Mouse (Mus musculus) liver, embryonic 12.5 days (tissue): ENCODE data around the gene Tbc1d8b. TPM values are rescaled to one million over a fixed set of nuclear protein-coding genes. Genes with fewer than 3 reads are reported as not detected.

Source experiments
- ATAC-seq: fragments of 200-750 bp; cut with Nextera tagmentation; 2 replicates; pipeline ENCODE4 v1.8.0; 2017; ENCODE audit warnings: moderate number of reproducible peaks, mild to moderate bottlenecking, moderate library complexity
- H3K27ac ChIP-seq: fragments of 300-500 bp; sonication (generic); 2 replicates; pipeline ENCODE4 v1.5.1; 2016; ENCODE audit warnings: mild to moderate bottlenecking
- H3K27me3 ChIP-seq: fragments of 300-500 bp; sonication (generic); replicated peaks from 2 replicates; pipeline ENCODE4 v1.6.1; 2016; ENCODE audit warnings: mild to moderate bottlenecking, moderate library complexity
- H3K36me3 ChIP-seq: fragments of 300-500 bp; sonication (generic); 2 replicates; pipeline ENCODE4 v1.6.1; 2016; ENCODE audit warnings: mild to moderate bottlenecking, moderate library complexity
- H3K4me1 ChIP-seq: fragments of 300-500 bp; sonication (generic); 2 replicates; pipeline ENCODE4 v1.6.1; 2016
- H3K4me2 ChIP-seq: fragments of 300-500 bp; sonication (generic); 2 replicates; pipeline ENCODE4 v1.6.1; 2016; ENCODE audit warnings: mild to moderate bottlenecking, moderate library complexity
- H3K4me3 ChIP-seq: fragments of 300-500 bp; sonication (generic); 2 replicates; pipeline ENCODE4 v1.5.1; 2016; ENCODE audit warnings: mild to moderate bottlenecking, moderate library complexity
- H3K9ac ChIP-seq: fragments of 300-500 bp; sonication (generic); 2 replicates; pipeline ENCODE4 v1.6.1; 2016; ENCODE audit warnings: mild to moderate bottlenecking, moderate library complexity
- H3K9me3 ChIP-seq: fragments of 300-500 bp; sonication (generic); replicated peaks from 2 replicates; pipeline ENCODE4 v1.6.1; 2016; ENCODE audit warnings: mild to moderate bottlenecking, moderate library complexity
- WGBS: fragments of 180-500 bp; shearing (Covaris S2); methylation state at CpG from one replicate; pipeline ENCODE4 v1.1.7; 2016; ENCODE audit not compliant: insufficient replicate concordance; 5-methylcytosine and 5-hydroxymethylcytosine counted together
- polyA plus RNA-seq: library from polyadenylated mRNA; unstranded; fragments of >200 nt; fragmentation: Nextera tagmentation; extraction: Ambion mirVana; gene quantifications from 2 replicates; pipeline ENCODE4 v1.2.1, GENCODE M21; 2016

Gene Tbc1d8b
- polyA plus RNA-seq, 1 experiment from 2014 or later: 0.91 TPM

DNA sequence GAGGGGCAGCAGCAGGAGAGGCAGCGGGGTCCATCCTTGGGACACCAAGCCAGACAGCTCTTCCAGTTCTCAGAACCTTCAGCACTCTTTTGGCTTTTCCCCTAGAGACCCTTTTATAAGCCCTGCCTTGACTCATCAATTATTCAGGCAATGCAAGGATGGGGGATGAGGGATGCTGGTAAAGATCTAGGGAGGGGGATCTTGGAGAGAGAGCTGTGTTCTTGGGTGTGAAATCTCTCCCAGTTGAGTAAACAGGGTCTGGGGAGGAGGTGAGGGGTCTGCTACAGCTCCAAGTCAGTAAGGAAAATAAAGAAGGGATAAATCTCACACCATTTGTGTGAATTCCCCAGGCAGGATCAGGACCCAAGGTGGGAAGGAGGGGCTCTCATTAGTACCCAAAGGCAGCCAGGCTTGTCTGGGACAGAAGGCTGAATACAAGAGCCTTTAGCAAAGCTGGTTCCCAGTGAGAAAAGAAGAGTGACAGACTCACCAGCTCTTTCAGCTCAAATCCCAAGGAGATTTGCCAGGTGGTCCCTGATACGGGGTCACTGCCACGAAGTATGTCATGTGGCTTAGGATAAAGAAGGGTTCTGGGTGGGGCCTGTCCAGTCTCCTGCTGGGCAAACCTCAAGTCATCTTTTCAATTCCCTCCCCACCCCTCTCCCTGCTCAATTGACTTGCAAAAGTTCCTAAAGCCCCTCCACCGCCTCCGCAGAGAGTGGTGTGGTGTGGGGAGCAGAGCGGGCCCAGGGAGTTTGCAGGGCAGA, 97.7 kb downstream of the Tbc1d8b start, which contains the start of gene Ripply1:
Gene Ripply1, minus strand, starts transcription at position 76 of the 767 bp plus-strand sequence.
- Histone ChIP-seq H3K4me1 (peaks cover 22% of the 10 kb centered on the region), H3K9me3 (no peaks in the 10 kb centered on the region), H3K4me2 (no peak within 1 kb of the TSS), H3K9ac (no peak within 1 kb of the TSS), H3K27me3 (peaks cover 7% of the 10 kb centered on the region; the same call in 1 of the 2 replicates), H3K4me3 (no peak within 1 kb of the TSS), H3K27ac (0 out of 2 replicates have a peak within 1 kb of the TSS, but pooled peaks have one; percentile 4), H3K36me3 (no peaks in the 10 kb centered on the region)
- no peak for ATAC-seq
- 64% methylated on average over 6 of the region's 6 CpGs for WGBS

DNA sequence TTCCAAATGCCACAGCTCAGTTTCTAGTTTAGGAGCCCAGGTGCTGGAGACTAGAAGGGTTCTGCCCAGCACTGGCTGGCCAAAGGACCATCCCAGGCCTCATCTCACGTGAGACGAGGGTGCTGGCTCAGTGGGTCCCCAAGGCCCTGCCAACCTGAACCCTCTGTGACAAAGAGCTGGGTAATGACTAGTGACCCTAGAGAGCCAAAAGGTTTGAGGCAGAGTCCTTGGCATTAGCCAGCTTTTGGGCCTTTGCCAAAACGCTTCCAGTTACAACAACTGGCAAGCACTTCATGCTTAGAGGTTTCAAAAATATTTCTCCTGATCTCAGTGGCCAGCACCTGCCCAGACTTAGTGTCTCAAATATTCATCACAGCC, 98.2 kb downstream of the Tbc1d8b start:
- 70% methylated on average over 3 of the region's 3 CpGs for WGBS
- no peak overlapping the region for H3K27ac ChIP-seq
- peaks cover 7% of the 10 kb centered on the region; the same call in 1 of the 2 replicates for H3K27me3 ChIP-seq

DNA sequence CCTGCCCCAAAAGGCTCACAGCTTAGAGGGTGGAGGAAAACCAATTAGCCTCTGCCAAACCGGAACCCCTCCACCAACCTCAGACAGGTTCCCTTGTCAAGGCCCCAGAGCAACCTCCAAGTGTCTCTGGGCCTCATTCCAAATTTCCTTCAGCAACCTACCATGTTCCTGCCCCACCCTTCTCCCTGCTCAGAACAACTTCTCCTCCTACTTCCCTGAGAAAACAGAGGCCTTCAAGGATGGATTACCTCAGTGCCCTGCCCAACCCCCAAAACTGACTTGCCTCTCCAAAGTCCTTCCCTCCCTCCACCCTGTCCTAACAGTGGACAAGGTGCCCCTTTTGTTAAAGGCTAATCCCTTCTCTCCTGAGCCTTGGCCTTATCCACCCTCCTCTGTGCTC, 101.0 kb downstream of the Tbc1d8b start:
- no peak overlapping the region for H3K27ac ChIP-seq
- WGBS: 25% methylated on average over 1 of the region's 1 CpGs
- peaks cover 12% of the 10 kb centered on the region for H3K4me1 ChIP-seq
- no peak overlapping the region for H3K4me2 ChIP-seq
- no peaks in the 10 kb centered on the region for H3K36me3 ChIP-seq
- no peaks in the 10 kb centered on the region for H3K9me3 ChIP-seq
- no peak overlapping the region for H3K4me3 ChIP-seq
- no peak for ATAC-seq
- peaks cover 7% of the 10 kb centered on the region; the same call in 1 of the 2 replicates for H3K27me3 ChIP-seq
- H3K9ac ChIP-seq: no peak overlapping the region

More for the DNA sequence above, 98.2 kb downstream of the Tbc1d8b start:
- H3K4me1 ChIP-seq: peaks cover 22% of the 10 kb centered on the region
- no peak overlapping the region for H3K9ac ChIP-seq
- no peak for ATAC-seq
- no peaks in the 10 kb centered on the region for H3K36me3 ChIP-seq
- H3K4me2 ChIP-seq: no peak overlapping the region
- H3K4me3 ChIP-seq: no peak overlapping the region
- no peaks in the 10 kb centered on the region for H3K9me3 ChIP-seq

DNA sequence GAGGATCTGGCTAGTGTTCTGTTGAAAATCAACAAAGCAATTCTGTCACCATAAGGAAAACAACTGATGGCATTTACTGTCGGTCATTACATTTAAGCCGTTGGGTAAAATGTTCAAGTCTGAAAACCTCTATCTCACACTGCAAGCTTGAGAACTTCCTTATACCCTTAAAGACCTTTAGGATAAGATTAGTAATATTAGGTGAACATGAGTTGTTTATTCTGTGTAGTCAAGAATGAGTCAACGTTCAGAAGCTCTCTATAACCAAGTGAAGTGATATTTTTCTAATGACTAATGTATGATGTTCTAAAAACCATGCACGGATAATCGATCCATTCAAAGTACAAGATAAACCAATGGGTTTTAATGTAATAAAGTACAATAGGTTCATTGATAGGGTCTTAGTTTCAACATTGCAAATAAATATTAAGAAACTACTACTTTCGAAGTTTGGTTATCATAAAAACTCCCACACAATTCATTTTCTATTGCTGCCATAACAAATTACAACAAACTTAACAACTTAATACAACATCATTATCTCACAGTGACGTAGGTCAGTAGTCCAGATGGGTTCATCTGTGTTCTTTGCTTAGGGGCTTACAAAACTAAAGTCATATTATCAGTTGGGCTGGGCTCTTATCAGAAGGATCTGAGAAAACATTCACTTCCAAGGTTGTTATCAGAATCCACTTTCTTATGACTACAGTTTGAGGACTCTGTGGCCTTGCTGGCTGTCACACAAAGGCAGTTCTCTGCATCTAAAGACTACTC, 109.5 kb downstream of the Tbc1d8b start:
- 68% methylated on average over 7 of the region's 7 CpGs for WGBS
- Histone ChIP-seq H3K4me3 (no peak overlapping the region), H3K9me3 (no peaks in the 10 kb centered on the region), H3K27ac (no peak overlapping the region), H3K9ac (no peak overlapping the region), H3K27me3 (peaks cover 5% of the 10 kb centered on the region), H3K4me1 (no peaks in the 10 kb centered on the region), H3K36me3 (no peaks in the 10 kb centered on the region), H3K4me2 (no peak overlapping the region)
- no peak for ATAC-seq

DNA sequence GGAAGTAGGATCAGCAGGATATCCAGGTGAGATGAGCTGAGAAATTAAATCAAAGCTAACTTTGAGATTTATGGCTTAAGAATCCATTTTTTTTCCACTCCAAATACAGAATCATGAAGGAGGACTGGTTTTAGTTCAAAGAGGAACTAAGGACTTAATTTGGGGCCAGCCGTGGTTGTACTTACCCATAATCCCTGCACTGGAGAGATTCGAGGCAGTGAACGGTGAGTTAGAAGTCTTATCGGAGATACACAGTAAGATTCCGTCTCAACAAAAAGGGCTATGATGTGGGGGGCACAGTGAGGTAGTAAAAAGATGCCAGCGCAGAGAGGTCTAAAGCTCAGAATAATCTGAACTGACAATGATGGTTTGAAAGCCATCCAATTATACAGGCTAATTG, 111.2 kb downstream of the Tbc1d8b start:
- peaks cover 7% of the 10 kb centered on the region; the same call in 1 of the 2 replicates for H3K27me3 ChIP-seq

DNA sequence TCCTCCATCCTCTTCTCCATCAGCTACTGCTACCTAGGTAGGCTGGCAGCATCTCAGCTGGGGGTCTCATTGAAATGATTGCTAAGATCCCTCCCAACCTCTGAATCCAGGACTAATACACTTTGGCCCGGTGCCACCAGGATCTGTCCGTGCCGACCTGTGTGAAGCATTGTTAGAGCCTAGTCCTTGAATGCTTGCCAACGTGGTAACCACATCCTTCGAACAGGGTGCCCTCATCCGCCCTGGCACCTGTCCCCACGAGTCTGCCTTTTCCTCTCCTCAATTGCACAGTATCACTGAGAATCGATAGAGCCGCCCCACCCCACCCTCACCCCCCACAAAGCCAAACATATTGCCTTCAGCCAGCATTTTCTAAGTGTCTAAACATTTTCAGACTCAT, 113.1 kb downstream of the Tbc1d8b start:
- 0 out of 2 replicates have a peak, but pooled peaks cover 9% of the 10 kb centered on the region for H3K27me3 ChIP-seq
- no peaks in the 10 kb centered on the region for H3K9me3 ChIP-seq
- no peak overlapping the region for H3K27ac ChIP-seq
- H3K9ac ChIP-seq: no peak overlapping the region
- no peak overlapping the region for H3K4me2 ChIP-seq
- 81% methylated on average over 9 of the region's 9 CpGs for WGBS
- no peaks in the 10 kb centered on the region for H3K36me3 ChIP-seq
- H3K4me3 ChIP-seq: no peak overlapping the region
- no peaks in the 10 kb centered on the region for H3K4me1 ChIP-seq
- ATAC-seq: no peak

More for the DNA sequence above, 111.2 kb downstream of the Tbc1d8b start:
- ATAC-seq: no peak
- Histone ChIP-seq H3K4me2 (no peak overlapping the region), H3K9ac (no peak overlapping the region), H3K4me3 (no peak overlapping the region), H3K9me3 (no peaks in the 10 kb centered on the region), H3K27ac (no peak overlapping the region), H3K4me1 (no peaks in the 10 kb centered on the region), H3K36me3 (no peaks in the 10 kb centered on the region)
- 59% methylated on average over 6 of the region's 6 CpGs for WGBS

DNA sequence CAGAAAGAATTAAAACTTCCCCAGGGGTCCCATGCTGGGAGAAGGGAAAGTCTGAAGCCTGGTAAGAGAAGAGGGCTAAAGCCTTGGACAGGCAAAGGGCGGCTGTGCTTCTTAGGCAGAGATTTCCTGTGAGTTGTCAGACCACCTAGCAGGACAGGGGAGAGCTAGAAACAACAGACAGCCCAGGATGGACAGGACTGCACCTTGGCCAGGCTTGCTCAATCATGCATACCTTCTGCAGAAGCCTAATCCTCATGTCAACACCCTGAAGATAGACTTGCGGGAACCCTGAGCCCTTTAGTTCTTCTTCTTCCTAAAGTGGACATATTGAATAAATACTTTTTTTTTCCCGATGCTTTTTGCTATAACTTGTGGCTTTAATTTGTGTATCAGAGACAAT, 115.2 kb downstream of the Tbc1d8b start:
- H3K9ac ChIP-seq: no peak overlapping the region
- H3K27ac ChIP-seq: no peak overlapping the region
- ATAC-seq: no peak
- WGBS: 80% methylated on average over 3 of the region's 3 CpGs
- no peaks in the 10 kb centered on the region for H3K4me1 ChIP-seq
- H3K27me3 ChIP-seq: 0 out of 2 replicates have a peak, but pooled peaks cover 9% of the 10 kb centered on the region
- H3K4me2 ChIP-seq: no peak overlapping the region
- H3K9me3 ChIP-seq: no peaks in the 10 kb centered on the region
- H3K4me3 ChIP-seq: no peak overlapping the region
- no peaks in the 10 kb centered on the region for H3K36me3 ChIP-seq

DNA sequence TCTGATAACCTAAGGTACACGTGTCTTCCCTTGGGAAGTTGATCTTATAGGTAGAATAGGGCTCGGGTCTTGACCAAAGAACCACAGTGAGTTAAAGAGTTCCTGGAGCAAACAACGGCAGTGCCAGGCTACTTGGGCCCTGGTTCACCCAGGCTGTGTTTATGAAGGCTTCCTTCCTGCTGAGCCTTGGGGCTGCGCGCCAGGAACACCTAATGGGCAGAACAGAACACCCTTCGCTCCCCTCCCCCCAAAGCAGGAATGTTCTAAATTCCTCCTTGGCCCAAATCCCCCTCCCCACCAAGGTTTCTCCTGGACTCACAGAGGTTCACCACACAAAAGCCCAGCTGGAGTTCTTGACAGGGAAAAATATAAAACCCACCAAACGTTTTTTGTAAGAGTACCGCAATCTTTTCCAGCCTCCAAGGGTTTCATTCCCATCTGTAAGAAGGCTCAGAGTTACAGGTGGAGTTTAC, 115.6 kb downstream of the Tbc1d8b start, which contains the start of gene Cldn2:
Gene Cldn2, plus strand, starts transcription at position 423 of the 473 bp plus-strand sequence.
- ATAC-seq: no peak
- Histone ChIP-seq H3K27me3 (0 out of 2 replicates have a peak, but pooled peaks cover 9% of the 10 kb centered on the region), H3K4me3 (no peak within 1 kb of the TSS), H3K9ac (no peak within 1 kb of the TSS), H3K4me2 (no peak within 1 kb of the TSS), H3K4me1 (no peaks in the 10 kb centered on the region), H3K9me3 (no peaks in the 10 kb centered on the region), H3K27ac (no peak within 1 kb of the TSS), H3K36me3 (no peaks in the 10 kb centered on the region)
- WGBS: 65% methylated on average over 8 of the region's 8 CpGs

Other genes with a start within 250 kb of the Tbc1d8b start
- 1.4 and 1.8 TPM in 2 replicates for gene D330045A20Rik, start 204.6 kb upstream of the Tbc1d8b start, polyA plus RNA-seq
- 39.5 TPM in 2 replicates for gene Rnf128, start 121.7 kb upstream of the Tbc1d8b start, polyA plus RNA-seq
- 0.20 TPM in 1 of 2 replicates, not detected in the other for gene Gm15013, start 29.5 kb downstream of the Tbc1d8b start, polyA plus RNA-seq
- gene Ripply1, start 97.4 kb downstream of the Tbc1d8b start, polyA plus RNA-seq: not detected in 2 replicates
- 0.08 and 0.11 TPM in 2 replicates for gene Cldn2, start 115.8 kb downstream of the Tbc1d8b start, polyA plus RNA-seq
- 16.2 and 17.0 TPM in 2 replicates for gene Morc4, start 186.7 kb downstream of the Tbc1d8b start, polyA plus RNA-seq